Mouse (Mus musculus) G1E-ER4 (cell line): ENCODE results near the gene Rai14. TPM values are rescaled to one million over a fixed set of nuclear protein-coding genes. Genes with fewer than 3 reads are reported as not detected.

Source experiments
- GATA1 ChIP-seq: IDR thresholded peaks from one replicate; pipeline ENCODE4 v1.8.0; 2012; ENCODE audit warnings: low read length, inconsistent platforms
- polyA plus RNA-seq: library from polyadenylated mRNA; stranded (reverse); fragments of >175 nt; gene quantifications from 2 replicates; pipeline ENCODE4 v1.2.3, GENCODE M21; 2012

Rai14 gene
- not detected in 2 replicates for polyA plus RNA-seq

GRCm38 (mm10) chr15:10714409-10715138 lies at the start of gene Rai14:
Gene Rai14, minus strand, starts transcription at chr15:10714624.
- TF ChIP-seq GATA1: no peak

GRCm38 (mm10) chr15:10761441-10761840 lies 47.0 kb upstream of the Rai14 start:
- TF ChIP-seq GATA1: no peak

- TF ChIP-seq GATA1: no peak
Observed at GRCm38 (mm10) chr15:10760006-10760405, 45.6 kb upstream of the Rai14 start.

GRCm38 (mm10) chr15:10759440-10759839 lies 45.0 kb upstream of the Rai14 start:
- TF ChIP-seq GATA1: no peak

GRCm38 (mm10) chr15:10758808-10759207 lies 44.4 kb upstream of the Rai14 start:
- no peak for TF ChIP-seq GATA1

GRCm38 (mm10) chr15:10751141-10751540 lies 36.7 kb upstream of the Rai14 start:
- TF ChIP-seq GATA1: no peak

- TF ChIP-seq GATA1: no peak
Observed at GRCm38 (mm10) chr15:10750339-10750738, 35.9 kb upstream of the Rai14 start.

- no peak for TF ChIP-seq GATA1
Observed at GRCm38 (mm10) chr15:10749678-10750077, 35.3 kb upstream of the Rai14 start.

GRCm38 (mm10) chr15:10747638-10748037 lies 33.2 kb upstream of the Rai14 start:
- TF ChIP-seq GATA1: no peak

GRCm38 (mm10) chr15:10747226-10747625 lies 32.8 kb upstream of the Rai14 start:
- TF ChIP-seq GATA1: no peak

GRCm38 (mm10) chr15:10746303-10747051 lies 32.1 kb upstream of the Rai14 start:
- no peak for TF ChIP-seq GATA1

- no peak for TF ChIP-seq GATA1
Observed at GRCm38 (mm10) chr15:10742441-10742840, 28.0 kb upstream of the Rai14 start.

- TF ChIP-seq GATA1: no peak
Observed at GRCm38 (mm10) chr15:10739279-10739678, 24.9 kb upstream of the Rai14 start.

- no peak for TF ChIP-seq GATA1
Observed at GRCm38 (mm10) chr15:10738354-10739142, 24.1 kb upstream of the Rai14 start.

- TF ChIP-seq GATA1: no peak
Observed at GRCm38 (mm10) chr15:10735948-10736347, 21.5 kb upstream of the Rai14 start.

GRCm38 (mm10) chr15:10735216-10735615 lies 20.8 kb upstream of the Rai14 start:
- TF ChIP-seq GATA1: no peak
